Mouse (Mus musculus) heart, embryonic 14.5 days (tissue): ENCODE data around the gene Fxr2. TPM values are rescaled to one million over a fixed set of nuclear protein-coding genes. Genes with fewer than 3 reads are reported as not detected.

Experiments
- microRNA counts: library from miRNA; unstranded; fragments of <30 nt; microRNA quantifications from one replicate; lab custom pipeline; 2016
- microRNA-seq: library from miRNA; unstranded; fragments of <30 nt; microRNA quantifications from one replicate; pipeline ENCODE4, GENCODE M21; 2016
- polyA plus RNA-seq: library from polyadenylated mRNA; unstranded; fragments of >200 nt; fragmentation: Nextera tagmentation; extraction: Ambion mirVana; gene quantifications from 2 replicates; pipeline ENCODE4 v1.2.1, GENCODE M21; 2014

Fxr2 gene
- polyA plus RNA-seq, 1 experiment from 2014 or later, result 25.8 TPM

MicroRNAs encoded within 50 kb of the gene (microRNA counts, 519-probe panel; counts per million panel counts)
- microRNA mmu-miR-1934 (lab: Ali Mortazavi, UCI), result 322 counts per million, percentile 70 among the panel's probes with 10 or more counts
- 5,576 counts per million, percentile 85 among the panel's probes with 10 or more counts for microRNA mmu-miR-467f (lab: Ali Mortazavi, UCI)

Small RNA genes lying within 50 kb of the gene (microRNA-seq; reads per million reads assigned to microRNA genes)
- gene Mir1934, result 5.0 reads per million, percentile 14 among the genes with 10 or more reads in this experiment
- not detected for gene Mir467f

Other genes starting within 250 kb of the Fxr2 start
- gene Naa38, start 237.5 kb upstream of the Fxr2 start, polyA plus RNA-seq, result 158 and 174 TPM in 2 replicates
- gene Cyb5d1, start 237.4 kb upstream of the Fxr2 start, polyA plus RNA-seq, result 19.9 and 22.1 TPM in 2 replicates
- 43.1 and 46.7 TPM in 2 replicates for gene Tmem88, start 234.8 kb upstream of the Fxr2 start, polyA plus RNA-seq
- gene Kdm6b, start 219.3 kb upstream of the Fxr2 start, polyA plus RNA-seq, result 18.0 and 22.0 TPM in 2 replicates
- gene Dnah2, start 83.9 kb upstream of the Fxr2 start, polyA plus RNA-seq, result 0.13 and 0.36 TPM in 2 replicates
- gene Efnb3, start 72.8 kb upstream of the Fxr2 start, polyA plus RNA-seq, result 14.2 and 20.4 TPM in 2 replicates
- gene Wrap53, start 52.7 kb upstream of the Fxr2 start, polyA plus RNA-seq, result 11.1 and 14.3 TPM in 2 replicates
- gene Trp53, start 52.6 kb upstream of the Fxr2 start, polyA plus RNA-seq, result 71.2 and 71.9 TPM in 2 replicates
- gene Atp1b2, start 27.0 kb upstream of the Fxr2 start, polyA plus RNA-seq, result 31.5 and 33.8 TPM in 2 replicates
- not detected in 2 replicates for gene Shbg, start 15.1 kb upstream of the Fxr2 start, polyA plus RNA-seq
- gene Sat2, start 11.0 kb upstream of the Fxr2 start, polyA plus RNA-seq, result 16.2 and 17.9 TPM in 2 replicates
- gene Sox15, start 22.3 kb downstream of the Fxr2 start, polyA plus RNA-seq, result not detected in 2 replicates
- gene Mpdu1, start 29.7 kb downstream of the Fxr2 start, polyA plus RNA-seq, result 14.9 and 29.1 TPM in 2 replicates
- gene Cd68, start 33.2 kb downstream of the Fxr2 start, polyA plus RNA-seq, result 12.1 and 14.4 TPM in 2 replicates
- 313 and 403 TPM in 2 replicates for gene Eif4a1, start 39.4 kb downstream of the Fxr2 start, polyA plus RNA-seq
- 43.2 and 59.4 TPM in 2 replicates for gene Senp3, start 49.1 kb downstream of the Fxr2 start, polyA plus RNA-seq
- 0.24 and 0.63 TPM in 2 replicates for gene Tnfsf13, start 52.8 kb downstream of the Fxr2 start, polyA plus RNA-seq
- gene Tnfsf12, start 62.9 kb downstream of the Fxr2 start, polyA plus RNA-seq, result 7.7 and 10.3 TPM in 2 replicates
- gene Tnfsfm13, start 63.1 kb downstream of the Fxr2 start, polyA plus RNA-seq, result 2.5 and 6.8 TPM in 2 replicates
- 19.9 and 20.1 TPM in 2 replicates for gene Polr2a, start 125.6 kb downstream of the Fxr2 start, polyA plus RNA-seq
- 0.13 TPM in 1 of 2 replicates, not detected in the other for gene Slc35g3, start 129.0 kb downstream of the Fxr2 start, polyA plus RNA-seq
- 3.7 TPM in 2 replicates for gene Zbtb4, start 132.9 kb downstream of the Fxr2 start, polyA plus RNA-seq
- gene Chrnb1, start 163.0 kb downstream of the Fxr2 start, polyA plus RNA-seq, result 5.5 and 5.8 TPM in 2 replicates
- 2.0 and 2.1 TPM in 2 replicates for gene Fgf11, start 168.9 kb downstream of the Fxr2 start, polyA plus RNA-seq
- gene Tmem102, start 172.6 kb downstream of the Fxr2 start, polyA plus RNA-seq, result 1.7 and 1.8 TPM in 2 replicates
- gene Gm39566, start 182.3 kb downstream of the Fxr2 start, polyA plus RNA-seq, result not detected in 2 replicates
- not detected in 2 replicates for gene Spem2, start 185.5 kb downstream of the Fxr2 start, polyA plus RNA-seq
- gene Spem1, start 189.2 kb downstream of the Fxr2 start, polyA plus RNA-seq, result not detected in 2 replicates
- gene Nlgn2, start 204.8 kb downstream of the Fxr2 start, polyA plus RNA-seq, result 2.4 and 2.6 TPM in 2 replicates
- gene Tmem256, start 205.5 kb downstream of the Fxr2 start, polyA plus RNA-seq, result 340 and 379 TPM in 2 replicates
- 66.5 and 75.8 TPM in 2 replicates for gene Plscr3, start 213.4 kb downstream of the Fxr2 start, polyA plus RNA-seq
- 0.15 TPM in 1 of 2 replicates, not detected in the other for gene Tnk1, start 225.7 kb downstream of the Fxr2 start, polyA plus RNA-seq
- not detected in 2 replicates for gene Tmem95, start 245.0 kb downstream of the Fxr2 start, polyA plus RNA-seq
- gene Kctd11, start 248.4 kb downstream of the Fxr2 start, polyA plus RNA-seq, result 2.6 and 2.8 TPM in 2 replicates